Mouse (Mus musculus): ENCODE results near the gene B230118H07Rik.

DNA sequence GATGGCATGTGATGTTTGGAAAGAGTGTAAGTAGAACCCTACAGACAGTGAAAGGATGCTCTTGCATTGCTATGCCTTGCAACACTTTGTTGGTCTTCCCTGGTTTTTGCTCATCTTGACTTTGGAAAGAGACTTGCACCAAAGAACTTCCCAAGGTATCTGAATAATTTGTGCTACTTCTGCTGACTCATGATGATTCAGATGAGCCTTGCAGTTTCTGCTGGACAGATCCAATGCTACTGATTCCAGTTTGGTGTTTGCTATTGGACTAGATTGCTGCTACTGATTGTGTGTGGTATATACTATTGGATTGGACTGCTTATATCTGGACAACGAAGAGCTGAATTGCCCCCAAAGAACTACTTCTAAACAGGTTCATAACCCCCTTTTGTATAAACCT, 46.2 kb downstream of the B230118H07Rik start:
- TF ChIP-seq POLR2A (IDR thresholded peaks at IDR 0.05; ENCODE audit: borderline replicate concordance, extremely low read depth, insufficient read depth, insufficient read length, poor library complexity, severe bottlenecking) (no peak), CTCF (IDR thresholded peaks at IDR 0.05; ENCODE audit: borderline replicate concordance, extremely low read depth, insufficient read depth, insufficient read length) (no peak)

Measured in brain, embryonic 14.5 days (tissue).